Mouse (Mus musculus) mature B cell (primary cell): ENCODE data around the gene Nfix.

ENCODE experiments used
- in situ Hi-C: fragments of 300-500 bp; cut with MboI; formaldehyde crosslinking; loops from 2 replicates; pipeline ENCODE4 v1.14.3; 2019

The Nfix gene

DNA sequence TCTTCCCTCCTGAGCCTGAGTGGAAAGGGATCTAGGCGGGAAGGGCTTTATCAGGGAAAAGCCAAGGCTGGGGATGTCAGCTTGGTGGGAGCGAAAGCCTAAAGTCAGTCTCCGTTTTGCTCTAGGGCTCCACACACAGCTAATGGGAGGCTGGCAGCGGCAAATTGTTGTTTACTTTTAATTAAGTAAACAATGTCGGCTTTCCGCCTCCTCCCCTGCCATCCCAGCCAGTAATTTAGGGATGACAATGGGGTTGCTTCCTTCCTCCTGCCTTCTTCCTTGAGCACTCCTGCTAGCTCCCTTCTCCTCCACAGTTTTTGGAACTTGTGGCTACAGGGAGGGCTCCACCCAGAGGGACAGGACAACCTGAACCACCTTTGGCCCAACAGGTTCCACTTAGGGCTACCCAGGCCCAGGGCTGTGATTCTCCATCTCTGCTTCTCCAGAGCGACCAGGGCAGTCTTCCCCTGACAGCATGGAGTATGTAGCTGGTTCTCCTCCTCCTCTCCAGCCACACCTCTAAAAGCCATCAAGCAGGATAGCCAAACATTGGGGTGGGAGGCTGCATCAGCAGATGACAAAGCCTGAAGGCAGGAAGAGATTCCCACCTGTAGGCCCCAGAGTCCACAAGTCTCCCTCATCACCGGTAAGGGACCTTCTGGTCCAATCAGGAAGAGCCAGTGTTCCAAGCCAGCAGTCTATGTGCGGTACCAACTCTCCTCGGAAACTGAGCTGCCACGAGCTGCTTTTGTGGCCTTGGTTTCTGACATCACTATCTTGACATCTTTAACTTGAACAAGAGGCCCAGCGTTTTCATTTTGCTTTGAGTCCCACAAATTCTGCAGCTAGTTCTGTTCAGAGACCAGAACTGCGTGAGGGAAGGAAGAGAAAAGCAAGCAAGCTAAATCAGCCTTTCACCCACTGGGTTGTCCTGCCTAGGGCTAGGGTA, 59.0 kb downstream of the Nfix start:
- in situ Hi-C loops: no loop called here

DNA sequence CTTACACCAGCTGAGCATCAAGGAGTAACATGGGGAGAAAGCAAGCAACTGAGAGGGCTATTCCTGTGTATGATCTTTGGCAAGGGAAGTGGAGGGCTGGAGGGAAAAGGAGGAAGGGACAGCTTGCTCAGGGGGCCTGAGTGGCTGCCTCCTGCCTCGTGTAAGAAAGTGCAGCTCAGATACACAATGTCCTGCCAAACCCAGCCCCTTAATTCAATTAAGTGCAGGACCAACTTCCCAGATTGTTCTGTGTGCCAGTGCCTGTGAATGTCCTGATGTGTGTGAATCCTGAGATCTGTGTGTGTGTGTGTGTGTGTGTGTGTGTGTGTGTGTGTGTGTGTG, 60.8 kb downstream of the Nfix start:
- in situ Hi-C loops: no loop called here

DNA sequence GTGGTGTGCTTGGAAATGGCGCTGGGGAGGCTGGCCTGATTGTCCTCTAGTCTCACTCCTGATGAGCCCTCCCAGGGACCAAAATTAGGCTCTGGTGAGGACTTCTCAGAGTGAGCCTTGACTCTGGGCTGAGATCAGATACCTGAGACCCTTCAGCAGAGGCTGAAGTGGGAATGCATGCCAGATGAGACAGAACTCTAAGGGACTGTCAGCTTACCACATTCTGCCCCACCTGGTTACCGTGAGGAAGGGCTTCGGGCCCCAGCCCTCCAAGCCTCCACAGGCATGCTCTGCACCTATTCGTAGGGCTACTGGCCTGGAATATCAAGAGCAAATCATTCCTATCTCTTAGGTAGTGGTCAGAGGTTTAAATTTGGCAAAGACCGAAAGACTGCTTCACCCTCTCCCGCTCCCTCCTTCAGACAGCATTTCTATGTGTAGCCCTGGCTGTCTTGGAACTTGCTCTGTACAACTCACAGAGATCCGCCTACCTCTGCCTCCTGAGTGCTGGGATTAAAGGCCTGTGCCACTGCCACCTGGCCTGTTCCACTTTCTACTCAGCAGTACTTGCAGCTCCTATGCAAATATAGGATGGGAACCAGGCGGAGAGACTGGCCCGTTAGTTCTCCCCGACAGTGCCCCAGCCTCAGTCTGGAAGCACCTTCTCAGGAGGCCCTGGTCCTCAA, 61.3 kb downstream of the Nfix start:
- in situ Hi-C loops: no loop called here

DNA sequence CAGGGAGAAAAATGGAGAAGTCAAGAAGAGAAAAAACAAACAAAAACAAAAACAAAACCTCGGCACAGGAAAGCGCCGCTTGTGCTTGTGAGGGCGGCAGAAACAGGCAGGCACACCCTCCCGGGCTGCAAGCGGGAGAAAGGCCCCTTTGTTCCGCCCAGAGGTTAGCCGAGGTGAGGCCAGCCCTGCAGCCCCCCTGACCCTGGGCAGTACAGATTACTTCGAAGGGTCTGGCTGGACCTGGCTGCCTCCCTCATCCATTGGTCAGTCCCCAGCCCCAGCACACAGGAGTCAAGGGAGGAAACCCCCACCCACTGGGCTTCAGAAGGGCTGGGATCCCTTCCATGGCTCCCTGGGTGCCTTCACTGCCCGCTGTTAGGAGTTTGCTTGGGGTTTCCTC, 61.9 kb downstream of the Nfix start:
- in situ Hi-C loops: no loop called here

DNA sequence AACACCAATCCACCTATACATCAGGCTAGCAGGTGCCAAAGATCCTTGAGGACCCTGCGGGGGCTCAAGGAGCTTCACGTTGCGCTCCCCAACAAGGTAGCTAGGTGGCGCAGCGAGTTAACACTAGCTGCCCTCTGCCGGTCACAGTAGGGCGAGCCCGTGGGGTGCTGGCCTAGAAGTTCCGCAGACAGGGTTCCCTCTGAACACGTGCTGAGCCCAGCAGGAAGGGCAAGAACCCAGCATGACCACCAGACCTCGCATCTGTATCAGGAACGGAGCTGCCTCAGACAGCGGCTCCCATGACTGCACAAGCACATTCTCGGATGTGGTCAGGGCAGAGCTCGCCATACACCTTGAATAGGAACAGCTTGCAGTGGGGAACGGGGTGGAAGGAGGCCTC, 62.5 kb downstream of the Nfix start:
- in situ Hi-C loops: no loop called here

DNA sequence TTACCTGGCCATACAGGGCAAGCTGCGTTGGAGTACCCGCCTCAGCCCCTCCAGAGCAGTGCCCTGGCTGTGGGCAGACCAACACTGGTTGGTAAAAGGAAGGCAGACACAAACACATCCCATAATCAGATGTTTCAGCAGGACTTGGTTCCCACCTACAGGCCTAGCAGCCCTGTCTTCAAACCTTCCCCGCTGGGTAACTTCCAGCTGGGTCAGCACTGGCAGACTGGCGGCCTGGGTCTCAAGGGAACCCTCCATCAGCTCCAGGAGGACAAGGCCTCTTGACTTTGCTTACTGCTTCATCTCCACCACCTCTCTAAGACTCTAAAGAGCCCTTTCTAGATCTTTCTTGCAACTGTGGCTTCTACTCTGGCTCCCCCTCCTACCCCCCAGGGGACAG, 63.6 kb downstream of the Nfix start:
- in situ Hi-C loops: no loop called here

DNA sequence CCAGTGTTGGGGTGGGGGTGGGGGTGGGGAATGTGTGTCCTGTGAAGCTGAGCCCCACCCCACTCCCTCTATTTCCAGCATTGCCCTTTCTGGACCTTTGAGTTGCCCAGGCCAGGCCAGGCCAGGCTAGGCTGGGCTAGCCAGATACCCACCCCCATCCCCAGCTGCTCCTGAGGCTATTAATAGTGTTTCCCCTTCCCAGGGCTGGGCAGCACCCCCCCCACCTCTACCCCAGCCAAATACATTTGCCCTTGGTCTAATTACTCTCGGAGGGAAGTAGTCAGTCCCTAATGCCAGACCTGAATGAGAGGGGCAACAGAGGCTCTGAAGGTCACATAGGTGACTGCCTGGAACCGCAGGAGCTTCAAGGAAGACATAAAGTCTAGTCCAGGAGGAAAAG, 64.5 kb downstream of the Nfix start:
- in situ Hi-C loops: no loop called here

DNA sequence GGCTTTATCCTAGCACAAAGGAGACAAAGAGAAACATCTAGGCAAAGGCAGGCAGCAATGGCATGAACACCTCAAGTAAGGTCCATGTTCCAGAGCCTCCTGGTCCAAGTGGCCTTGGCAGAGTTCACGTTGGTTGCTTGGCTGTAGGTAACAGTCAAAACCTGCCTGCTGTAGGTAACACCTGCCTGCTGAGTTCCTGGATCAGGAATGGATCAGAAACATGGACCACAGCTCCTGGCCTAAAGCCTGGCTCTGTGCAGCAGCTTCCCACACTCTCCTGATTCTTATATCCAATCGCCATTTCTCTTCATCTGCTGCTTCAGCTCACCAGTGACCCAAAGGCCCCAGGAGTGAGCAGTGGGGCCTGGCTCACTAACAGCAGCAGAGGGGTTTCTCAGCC, 65.5 kb downstream of the Nfix start:
- in situ Hi-C loops: no loop called here

DNA sequence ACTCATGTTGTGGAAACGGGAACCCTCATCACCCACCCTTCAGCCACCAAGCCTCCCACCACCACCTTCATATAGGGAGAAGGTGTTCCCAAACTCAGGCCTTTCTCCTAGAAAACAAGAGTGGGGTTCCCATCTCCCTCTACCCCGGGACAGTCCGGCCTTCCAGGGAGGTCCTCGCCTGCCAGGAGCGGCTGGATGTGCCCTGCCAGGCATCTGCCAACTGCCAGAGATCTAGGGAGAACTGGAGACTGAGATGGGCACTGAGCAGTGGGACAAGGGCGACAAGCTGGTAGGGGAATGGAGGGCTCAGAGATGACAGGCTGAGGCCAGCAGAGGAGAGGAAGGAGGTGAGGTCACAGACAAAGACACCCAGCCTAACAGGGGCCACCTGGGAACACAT, 66.2 kb downstream of the Nfix start:
- in situ Hi-C loops: no loop called here

DNA sequence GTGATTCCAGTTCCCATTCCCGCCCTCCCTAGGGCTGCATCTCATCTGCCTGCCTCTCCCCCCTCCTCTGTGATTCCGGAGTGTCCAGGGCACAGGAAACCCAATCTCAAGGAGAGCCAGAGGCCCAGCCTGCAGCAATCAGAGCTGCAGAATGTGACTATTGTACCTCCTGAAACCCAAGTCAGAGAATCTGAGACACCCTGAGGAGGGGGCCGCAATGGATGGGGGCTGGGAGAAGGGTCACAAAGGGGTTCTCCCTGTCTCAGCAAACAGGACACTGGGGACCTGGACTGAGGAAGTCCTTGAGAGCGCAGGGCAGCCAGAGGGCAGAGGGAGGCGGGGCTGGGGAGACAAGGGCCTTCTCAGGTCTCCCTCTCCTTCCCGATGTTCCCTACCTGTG, 67.1 kb downstream of the Nfix start:
- in situ Hi-C loops: no loop called here

DNA sequence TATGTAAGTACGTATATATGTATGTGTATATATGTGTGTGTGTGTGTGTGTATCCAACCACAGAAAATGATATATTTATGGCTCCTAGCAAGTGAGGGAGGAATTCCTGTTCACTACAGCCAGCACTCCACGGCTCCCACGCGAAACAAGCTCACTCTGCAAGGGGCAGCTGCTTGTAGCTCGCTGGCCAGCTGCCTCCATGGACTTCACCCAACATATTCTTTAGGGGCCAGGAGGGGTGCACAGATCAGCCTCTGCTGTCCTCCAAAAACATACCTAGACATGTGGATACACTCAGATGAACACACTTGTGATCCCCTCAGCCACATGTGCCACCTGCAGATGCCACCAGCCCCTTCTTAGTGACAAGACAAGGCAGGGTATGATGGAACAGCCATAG, 67.6 kb downstream of the Nfix start:
- in situ Hi-C loops: no loop called here

DNA sequence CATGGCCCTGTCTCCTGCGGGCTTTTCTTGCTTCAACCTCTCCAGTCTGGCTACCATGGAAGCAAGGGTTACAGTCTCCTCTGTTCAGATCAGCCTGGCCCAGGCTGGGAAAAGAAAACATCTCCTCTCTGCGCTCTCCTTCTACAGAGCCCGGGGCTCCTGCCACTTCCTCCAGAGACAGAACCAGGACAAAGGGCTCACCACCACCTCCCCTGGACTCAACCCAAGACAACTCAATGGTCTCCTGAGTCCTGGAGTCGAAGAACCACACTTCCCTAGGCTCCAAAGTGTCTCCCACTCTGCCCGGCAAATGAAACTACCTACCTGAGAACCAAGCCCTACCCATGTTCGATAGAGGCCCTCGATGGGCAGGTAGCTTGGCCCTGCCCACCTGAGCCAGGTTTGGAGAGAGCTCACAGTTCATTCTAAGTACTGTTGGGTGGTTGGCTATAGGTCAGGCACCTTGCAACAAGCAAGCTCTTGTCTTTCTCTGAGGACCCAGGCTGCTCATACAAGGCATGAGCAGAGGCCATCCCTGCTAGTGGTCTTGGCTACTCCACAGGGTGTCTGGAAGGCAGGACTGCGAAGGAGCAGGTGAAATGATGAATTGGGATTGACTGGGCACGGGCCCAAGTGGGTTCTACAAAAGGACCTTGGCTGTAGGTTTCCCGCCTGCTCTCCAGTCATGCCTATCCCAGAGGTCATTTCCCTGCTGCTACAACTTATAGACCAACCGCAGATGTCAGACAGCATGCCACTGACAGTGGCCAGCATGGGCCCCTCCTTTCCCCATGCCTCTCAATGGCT, 68.6 kb downstream of the Nfix start:
- in situ Hi-C loops: no loop called here

DNA sequence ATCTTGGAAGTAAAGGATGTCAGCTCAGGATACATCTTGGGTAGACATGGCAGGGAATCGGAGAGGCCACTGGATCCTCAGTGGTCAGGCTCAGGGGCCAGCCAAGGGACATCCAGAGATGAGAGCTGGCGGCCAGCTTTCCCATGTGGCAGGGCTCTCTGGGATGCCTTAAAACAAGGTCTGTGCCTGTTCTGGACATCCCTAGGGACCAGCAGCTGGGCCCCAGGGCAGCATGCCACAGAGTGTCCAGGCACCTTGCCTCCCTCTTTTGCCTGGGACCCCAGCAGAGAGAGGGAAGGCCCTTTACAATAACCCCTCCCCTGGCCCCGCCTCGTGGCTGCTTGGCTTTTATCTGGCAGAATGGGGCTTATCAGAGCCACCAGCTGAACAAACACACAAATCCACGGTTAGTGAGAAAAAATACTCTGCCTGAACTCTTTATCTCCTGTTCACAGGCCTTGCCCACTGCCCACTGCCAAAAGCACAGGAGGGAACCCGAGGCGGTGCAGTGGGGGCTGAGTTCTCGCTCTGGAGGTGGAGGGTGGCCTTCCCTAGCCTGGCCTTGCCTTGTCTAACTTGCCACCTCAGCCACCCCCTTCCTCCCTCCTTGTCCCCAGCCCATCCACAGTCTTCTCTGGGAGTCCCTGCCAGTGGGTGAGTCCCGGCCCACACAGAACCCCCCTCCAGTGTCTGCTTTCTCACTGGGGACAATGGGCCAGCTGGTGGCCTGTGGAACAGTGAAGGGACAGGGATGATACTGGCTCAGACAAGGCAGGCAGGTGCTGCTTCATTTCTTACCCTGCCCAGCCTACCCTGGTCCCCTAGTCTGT, 69.4 kb downstream of the Nfix start:
- in situ Hi-C loops: no loop called here

DNA sequence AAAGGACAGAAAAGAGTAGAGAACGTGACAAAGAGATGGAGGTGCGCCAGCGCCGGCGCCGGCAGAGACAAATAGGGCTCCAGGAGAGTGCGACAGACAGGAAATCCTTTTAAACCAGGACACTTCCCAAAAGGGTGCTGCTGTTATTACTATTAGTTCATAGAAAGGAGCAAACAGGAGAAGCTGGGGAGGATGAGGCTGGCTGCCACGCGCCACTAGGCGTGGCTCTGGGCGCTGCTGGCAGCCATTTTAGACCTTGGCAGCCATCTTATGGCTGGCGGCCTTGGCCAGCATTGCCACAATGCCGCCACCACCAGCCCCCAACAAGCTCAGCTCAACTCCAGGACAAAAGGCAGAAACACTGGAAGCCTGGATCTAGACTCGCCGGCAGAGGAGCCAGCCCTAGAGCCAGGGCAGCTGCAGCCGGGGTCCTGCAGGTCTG, 70.2 kb downstream of the Nfix start:
- in situ Hi-C loops: no loop called here

DNA sequence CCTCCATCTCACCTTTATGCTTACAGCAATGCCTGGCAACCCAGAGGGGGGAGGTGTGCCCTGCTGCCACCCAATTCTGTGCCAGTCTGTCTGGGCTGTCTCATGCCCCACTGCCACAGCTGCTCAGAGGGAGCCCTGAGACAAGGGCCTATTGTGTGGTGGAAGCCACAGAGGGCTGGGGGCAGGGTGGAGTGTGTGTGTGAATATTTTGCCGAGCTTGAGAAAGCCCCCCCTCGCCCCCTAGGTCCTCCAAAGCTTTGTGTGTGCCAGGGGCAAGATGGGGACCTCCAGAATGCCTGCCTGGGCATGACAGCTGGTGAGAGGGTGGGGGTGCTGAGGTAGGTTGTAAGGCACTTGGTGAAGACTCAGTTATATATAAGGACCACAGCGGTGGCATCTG, 71.7 kb downstream of the Nfix start:
- in situ Hi-C loops: no loop called here

DNA sequence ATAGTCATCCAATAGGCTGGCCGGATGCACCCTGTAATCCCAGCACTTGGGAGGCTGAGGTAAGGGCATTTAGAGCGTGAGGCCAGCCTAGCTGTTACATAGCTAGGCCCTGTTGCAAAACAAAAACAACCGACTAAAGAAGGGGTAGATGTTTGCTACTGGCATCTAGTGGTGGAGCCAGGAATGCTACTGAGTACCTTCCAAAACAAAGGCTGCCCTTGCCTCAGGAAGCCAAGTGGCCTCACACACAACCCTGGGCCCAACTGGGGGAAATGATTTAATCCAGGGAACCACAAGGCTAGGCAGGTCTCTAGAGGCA, 74.2 kb downstream of the Nfix start:
- in situ Hi-C loops: no loop called here

DNA sequence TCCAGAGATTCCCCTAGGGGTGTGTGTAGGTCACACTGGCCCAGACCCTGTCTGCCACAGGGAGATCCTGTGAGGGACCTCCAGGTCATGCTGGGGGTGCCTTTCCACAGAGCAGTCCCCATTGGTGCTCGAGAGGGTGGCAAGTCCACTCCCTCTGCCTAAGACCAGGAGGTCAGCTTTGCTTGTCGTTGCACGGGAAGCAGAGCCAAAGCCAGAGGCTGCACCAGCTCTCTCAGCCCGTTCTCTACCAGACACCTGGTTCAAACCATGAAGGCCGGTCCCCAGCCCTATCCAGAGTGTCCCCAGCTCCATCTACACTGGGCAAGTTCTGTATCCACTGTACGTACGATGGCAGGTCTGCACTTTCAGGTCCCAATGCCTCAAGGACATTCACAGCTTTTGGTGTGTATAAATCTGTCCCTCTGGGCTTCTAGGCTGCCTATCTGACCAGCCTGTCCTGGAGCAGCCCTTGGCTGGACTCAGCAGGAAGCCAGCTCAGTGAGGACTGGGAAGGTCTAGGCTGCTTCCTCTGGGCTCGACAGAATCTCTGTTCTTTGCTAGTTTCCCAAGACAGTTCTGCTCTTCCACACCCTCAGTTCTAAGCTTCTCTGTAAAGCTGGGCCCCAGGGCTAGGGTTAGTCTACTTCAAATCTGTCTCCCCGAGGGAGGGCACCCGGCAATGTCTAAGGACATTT, 74.8 kb downstream of the Nfix start:
- in situ Hi-C loops: no loop called here

DNA sequence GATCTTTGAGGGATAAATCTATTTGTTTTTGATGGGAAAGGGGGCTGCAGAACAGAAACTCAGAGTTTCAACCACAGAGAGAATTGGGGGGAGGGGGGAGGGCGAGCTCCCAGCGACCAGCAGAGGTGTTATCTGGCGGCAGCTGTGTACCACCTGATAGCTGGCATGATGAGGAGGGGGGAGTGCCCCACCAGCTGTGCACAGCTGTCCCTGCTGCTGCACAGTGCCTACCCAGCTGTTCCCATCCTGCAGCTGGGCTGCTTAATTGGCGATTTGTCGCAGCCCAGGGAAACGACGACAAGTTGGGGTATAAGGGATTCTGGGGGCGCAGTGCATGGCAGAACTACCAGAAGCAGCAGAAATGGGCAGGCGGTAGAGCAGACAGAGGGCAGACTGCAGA, 75.5 kb downstream of the Nfix start:
- in situ Hi-C loops: no loop called here

DNA sequence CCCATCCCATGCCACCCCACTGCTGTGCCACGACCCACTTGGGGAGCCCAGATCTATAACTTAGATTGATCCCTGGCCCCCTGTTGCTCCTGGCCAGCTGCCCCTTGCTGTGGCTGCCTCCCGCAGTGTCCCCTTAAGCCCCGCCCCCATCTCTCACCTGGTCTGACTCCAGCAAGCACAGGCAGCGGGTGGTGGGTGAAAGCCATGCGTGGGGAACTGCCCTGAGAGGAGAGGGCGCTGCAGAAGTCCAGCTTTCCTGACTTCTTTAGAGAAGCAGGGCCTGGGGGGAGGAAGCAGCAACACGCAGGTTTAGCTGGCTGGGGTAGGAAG, 76.6 kb downstream of the Nfix start:
- in situ Hi-C loops: no loop called here

DNA sequence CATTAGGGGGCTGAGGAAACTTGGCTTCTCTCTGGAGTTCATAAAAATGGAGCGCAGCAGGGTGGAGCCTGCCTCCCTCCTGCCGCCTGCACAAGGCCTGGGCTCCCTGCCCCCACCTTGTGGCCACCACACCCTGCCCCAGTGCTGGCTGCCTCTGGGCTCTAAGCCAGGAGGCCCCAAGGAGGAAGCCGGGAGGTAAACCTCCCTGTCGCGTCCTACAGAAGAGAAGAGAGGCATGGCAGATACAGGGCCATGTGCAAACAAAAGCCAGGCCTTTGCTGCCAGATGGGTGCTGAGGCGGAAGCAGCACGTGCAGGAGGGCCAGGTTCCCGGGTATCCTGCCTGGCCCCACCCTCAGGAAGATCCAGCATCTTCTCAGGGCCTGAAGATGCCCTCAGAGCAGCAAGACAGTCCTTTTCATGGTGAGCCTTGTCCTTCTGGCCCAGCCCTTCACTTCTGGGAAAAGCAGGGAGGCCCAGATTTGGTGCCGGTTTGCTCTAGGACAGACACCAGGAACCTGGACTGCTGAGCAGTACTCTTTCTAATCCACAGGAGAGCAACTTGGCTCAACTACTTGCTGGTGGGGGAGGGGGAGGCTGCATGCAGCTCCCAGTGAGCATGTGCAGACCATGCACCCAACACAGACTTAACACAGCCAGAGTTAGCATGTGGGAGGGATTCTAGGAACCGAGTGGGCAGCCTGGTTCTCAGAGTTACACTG, 77.1 kb downstream of the Nfix start, which contains the start of gene G430095P16Rik:
Gene G430095P16Rik (plus strand): TSS at position 158 of the 721 bp plus-strand sequence.
- in situ Hi-C loops: no loop called here

DNA sequence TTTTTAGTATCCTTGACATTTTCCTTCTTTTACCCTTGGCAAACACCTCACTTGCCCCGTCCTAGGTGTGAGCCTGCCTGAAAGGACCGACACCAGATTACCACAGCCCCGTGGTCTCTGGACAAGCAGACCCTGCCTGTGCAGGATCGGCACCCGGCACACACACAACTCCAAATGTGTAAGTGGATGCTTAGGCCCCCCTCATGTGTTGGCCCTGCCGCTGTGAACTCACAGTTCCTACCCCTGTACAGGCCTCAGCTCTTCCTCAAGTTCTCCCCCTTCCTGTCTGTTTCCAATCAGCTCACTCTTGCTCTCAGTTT, 77.7 kb downstream of the Nfix start:
- in situ Hi-C loops: no loop called here
